Mouse (Mus musculus) heart, postnatal 0 days (tissue): ENCODE results near the gene Scube2.

Source experiments
- CTCF ChIP-seq: IDR thresholded peaks from 2 replicates; pipeline ENCODE4 v1.5.1; 2016; ENCODE audit warnings: antibody characterized with exemption, control low read depth, low read depth
- EP300 ChIP-seq: IDR thresholded peaks from 2 replicates; pipeline ENCODE4 v1.6.1; 2016; ENCODE audit warnings: antibody characterized with exemption, low read depth

DNA sequence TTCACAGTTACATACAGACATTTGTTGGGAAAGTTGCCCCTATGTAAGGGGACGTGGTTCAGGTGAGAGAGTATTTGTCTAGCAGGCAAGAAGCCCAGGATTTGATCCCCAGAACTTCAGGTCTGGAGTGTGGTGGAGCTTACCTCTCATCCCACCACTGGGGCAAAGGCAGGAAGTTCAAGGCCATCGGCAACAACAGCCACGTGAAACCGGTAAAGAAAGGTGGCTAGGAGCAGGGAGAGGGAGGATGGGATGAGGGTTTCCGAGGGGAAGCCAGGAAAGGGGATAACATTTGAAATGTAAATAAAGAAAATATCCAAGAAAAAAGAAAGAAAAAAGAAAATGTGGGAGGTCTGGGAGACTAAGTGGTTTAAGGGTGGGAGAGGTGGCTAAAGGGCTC lies 7.7 kb upstream of the Scube2 start:
- TF ChIP-seq EP300 (no peak), CTCF (no peak)
